Mouse (Mus musculus): ENCODE measurements at regions not wholly inside any gene's neighbourhood (a gene's known extent, or its start where the extent isn't known, plus 50 kb on each side); places are given as distances from the start of the nearest gene placed in this dataset.

- no peak for TF ChIP-seq CHD2 (IDR thresholded peaks at IDR 0.05; ENCODE audit: low read depth, low read length)
- TF ChIP-seq MAFK (IDR thresholded peaks at IDR 0.05; ENCODE audit: insufficient read depth, low read depth, low read length) = no peak
Observed at GRCm38 (mm10) chr12:77699896-77700605, 462.1 kb downstream of the Fut8 start.
